Comparison of ENCODE assay signal across 8 mouse cellular contexts in the genomic region with DNA sequence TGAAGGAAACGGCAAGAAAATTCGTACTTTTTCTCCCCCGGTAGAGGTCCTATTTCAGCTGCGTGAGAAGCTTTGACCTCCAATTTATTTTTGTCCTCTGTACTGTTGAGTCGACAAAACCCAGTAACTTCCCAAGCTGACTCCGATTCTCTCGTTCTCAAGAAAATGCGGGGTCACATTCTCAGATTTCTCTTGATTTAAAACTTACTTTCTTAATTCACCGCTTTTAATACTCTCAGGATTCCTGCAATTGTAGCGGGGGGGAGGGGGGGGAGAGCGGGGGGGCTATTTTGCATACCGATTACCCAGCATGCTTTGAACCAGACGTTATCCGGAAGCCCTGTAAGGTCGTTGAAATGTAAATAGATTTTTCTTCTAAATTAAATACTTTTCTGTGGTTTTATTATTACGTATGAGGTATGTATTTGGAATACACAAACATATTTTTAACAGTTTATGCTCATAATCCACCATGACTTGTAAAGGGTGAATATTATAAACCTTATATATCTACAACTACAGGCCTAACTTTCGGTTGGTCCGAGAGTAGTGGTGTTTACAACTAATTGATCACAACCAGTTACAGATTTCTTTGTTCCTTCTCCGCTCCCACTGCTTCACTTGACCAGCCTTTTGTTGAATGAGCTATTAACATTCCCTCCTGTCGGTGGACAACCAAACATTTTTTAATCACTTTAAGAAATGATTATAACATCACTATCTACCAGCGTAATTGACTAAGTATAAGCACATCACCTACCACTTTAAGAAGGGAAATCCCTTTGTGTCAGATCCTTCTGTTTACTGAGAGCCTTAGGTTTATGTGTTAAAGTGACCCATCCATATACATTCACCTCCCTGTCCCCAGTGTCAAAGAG. TPM values are rescaled to one million over a fixed set of nuclear protein-coding genes. Genes with fewer than 3 reads are reported as not detected.
DNase-seq lines count a peak whose midpoint lies in the region; ATAC-seq and TF ChIP-seq lines count a peak whose summit lies in the region.

No protein-coding gene starts in this region.

- peak; percentile 26 for TF ChIP-seq CTCF in hindbrain, postnatal 0 days (IDR thresholded peaks at IDR 0.05; ENCODE audit: low read depth)

- H3K4me3 ChIP-seq in forebrain, embryonic 11.5 days (ENCODE audit: low read depth, low read length), result peak overlapping the region; percentile 42
- H3K4me3 ChIP-seq in hindbrain, postnatal 0 days (ENCODE audit: low read length), result peak overlapping the region; percentile 48
- H3K4me3 ChIP-seq in limb, embryonic 15.5 days, result peak overlapping the region; percentile 53
- H3K4me3 ChIP-seq in midbrain, embryonic 16.5 days (ENCODE audit: low read depth, low read length), result peak overlapping the region; percentile 52

- peak overlapping the region; percentile 57 for H3K9ac ChIP-seq in forebrain, embryonic 11.5 days (ENCODE audit: low read length)
- H3K9ac ChIP-seq in hindbrain, postnatal 0 days (replicated peaks; ENCODE audit: low read length), result peak overlapping the region; percentile 56
- peak overlapping the region; percentile 37; the same call in 1 of the 2 replicates for H3K9ac ChIP-seq in limb, embryonic 15.5 days
- H3K9ac ChIP-seq in midbrain, embryonic 16.5 days (ENCODE audit: low read depth, low read length), result peak overlapping the region; percentile 63

- under 1% methylated on average over 21 of the region's 21 CpGs for WGBS in forebrain, embryonic 11.5 days
- WGBS in hindbrain, postnatal 0 days, result 1% methylated on average over 21 of the region's 21 CpGs
- WGBS in limb, embryonic 15.5 days, result under 1% methylated on average over 21 of the region's 21 CpGs
- under 1% methylated on average over 21 of the region's 21 CpGs for WGBS in midbrain, embryonic 16.5 days

- H3K4me2 ChIP-seq in forebrain, embryonic 11.5 days (ENCODE audit: low read depth, low read length, severe bottlenecking), result peak overlapping the region; percentile 43; the same call in 1 of the 2 replicates
- peak overlapping the region; percentile 56 for H3K4me2 ChIP-seq in hindbrain, postnatal 0 days (ENCODE audit: low read depth, low read length)
- peak overlapping the region; percentile 38 for H3K4me2 ChIP-seq in limb, embryonic 15.5 days
- H3K4me2 ChIP-seq in midbrain, embryonic 16.5 days (ENCODE audit: low read length), result peak overlapping the region; percentile 61

- H3K9me3 ChIP-seq in forebrain, embryonic 11.5 days (ENCODE audit: control insufficient read depth, low read length), result no peaks in the 10 kb centered on the region
- H3K9me3 ChIP-seq in hindbrain, postnatal 0 days (ENCODE audit: low read length), result no peaks in the 10 kb centered on the region
- H3K9me3 ChIP-seq in limb, embryonic 15.5 days, result no peaks in the 10 kb centered on the region
- no peaks in the 10 kb centered on the region for H3K9me3 ChIP-seq in midbrain, embryonic 16.5 days (replicated peaks; ENCODE audit: control insufficient read depth, low read length, poor library complexity, severe bottlenecking)

- intact Hi-C loops in left cerebral cortex, postnatal 4 days (cut with DNase I), result no loop called here

- 0 out of 2 replicates have a peak overlapping the region, but pooled peaks have one; percentile 7 for H3K27ac ChIP-seq in forebrain, embryonic 11.5 days (ENCODE audit: low read depth, low read length)
- peak overlapping the region; percentile 74 for H3K27ac ChIP-seq in hindbrain, postnatal 0 days
- H3K27ac ChIP-seq in limb, embryonic 15.5 days, result peak overlapping the region; percentile 79
- H3K27ac ChIP-seq in midbrain, embryonic 16.5 days (ENCODE audit: low read length), result peak overlapping the region; percentile 84

- peak; percentile 69 for ATAC-seq in forebrain, embryonic 11.5 days (replicated peaks; ENCODE audit: low FRiP score)
- ATAC-seq in hindbrain, postnatal 0 days, result peak; percentile 55; the same call in 1 of the 2 replicates
- ATAC-seq in limb, embryonic 15.5 days (ENCODE audit: insufficient number of reproducible peaks, low FRiP score, low TSS enrichment, low read depth), result 0 out of 2 replicates have a peak, but pooled peaks have one; percentile 63
- peak; percentile 69 for ATAC-seq in midbrain, embryonic 16.5 days

- peak; percentile 60 to 63 for DNase-seq in left cerebral cortex, adult 9 months (ENCODE audit: low spot score in 2 of 2)
- no peak for DNase-seq in left cerebral cortex, postnatal 4 days
- DNase-seq in c-Kit-negative CD71-positive TER-119-positive erythroid progenitor cells, embryonic 14.5 days (ENCODE audit: low read depth, low spot score), result peak; percentile 67
- DNase-seq in forebrain, embryonic 11.5 days (ENCODE audit: low spot score), result peak; percentile 81
- peak; percentile 83 for DNase-seq in hindbrain, postnatal 0 days (ENCODE audit: low spot score)
- DNase-seq in thymus, postnatal 25 days, result peak; percentile 52

- 0 out of 2 replicates have a peak, but pooled peaks cover 3% of the 10 kb centered on the region for H3K4me1 ChIP-seq in forebrain, embryonic 11.5 days (replicated peaks; ENCODE audit: control insufficient read depth, insufficient read depth, low read length)
- H3K4me1 ChIP-seq in hindbrain, postnatal 0 days (ENCODE audit: insufficient read depth, low read length), result no peaks in the 10 kb centered on the region
- H3K4me1 ChIP-seq in limb, embryonic 15.5 days, result peaks cover 2% of the 10 kb centered on the region; the same call in 1 of the 2 replicates
- peaks cover 8% of the 10 kb centered on the region for H3K4me1 ChIP-seq in midbrain, embryonic 16.5 days (ENCODE audit: control insufficient read depth, insufficient read depth, low read length)

- no peaks in the 10 kb centered on the region for H3K36me3 ChIP-seq in forebrain, embryonic 11.5 days (ENCODE audit: control insufficient read depth, insufficient read depth, low read length)
- no peaks in the 10 kb centered on the region for H3K36me3 ChIP-seq in hindbrain, postnatal 0 days (ENCODE audit: insufficient read depth, low read length)
- H3K36me3 ChIP-seq in limb, embryonic 15.5 days, result no peaks in the 10 kb centered on the region
- H3K36me3 ChIP-seq in midbrain, embryonic 16.5 days (ENCODE audit: control insufficient read depth, insufficient read depth, low read length), result no peaks in the 10 kb centered on the region

- no peaks in the 10 kb centered on the region for H3K27me3 ChIP-seq in forebrain, embryonic 11.5 days (ENCODE audit: control insufficient read depth, insufficient read depth, low read length)
- no peaks in the 10 kb centered on the region for H3K27me3 ChIP-seq in hindbrain, postnatal 0 days (ENCODE audit: insufficient read depth, low read length)
- no peaks in the 10 kb centered on the region for H3K27me3 ChIP-seq in limb, embryonic 15.5 days
- no peaks in the 10 kb centered on the region for H3K27me3 ChIP-seq in midbrain, embryonic 16.5 days (ENCODE audit: control insufficient read depth, insufficient read depth, low read depth, low read length)

RNA-seq across cellular contexts. Expression of a gene that starts 31.9 kb away (rescaled TPM):
- total RNA-seq in left cerebral cortex, postnatal 4 days (2021), result 10 to 100 TPM; 63.0 to 73.0 TPM
- polyA plus RNA-seq in forebrain, embryonic 11.5 days (2014; fragmentation: Nextera tagmentation; extraction: Ambion mirVana), result 252 and 255 TPM in 2 replicates
- 75.0 and 100 TPM in 2 replicates for total RNA-seq in hindbrain, postnatal 0 days (2014; rRNA removed)
- 90.0 and 93.4 TPM in 2 replicates for polyA plus RNA-seq in hindbrain, postnatal 0 days (2015; fragmentation: Nextera tagmentation; extraction: Ambion mirVana)
- polyA plus RNA-seq in limb, embryonic 15.5 days (2015; fragmentation: Nextera tagmentation; extraction: Ambion mirVana), result 277 and 292 TPM in 2 replicates
- polyA plus RNA-seq in midbrain, embryonic 16.5 days (2015; fragmentation: Nextera tagmentation; extraction: Ambion mirVana), result 147 and 150 TPM in 2 replicates

RNA-seq across cellular contexts. Expression of a gene that starts 49.3 kb away (rescaled TPM):
- 10 to 100 TPM; 12.4 to 13.9 TPM for total RNA-seq in left cerebral cortex, postnatal 4 days (2021)
- polyA plus RNA-seq in forebrain, embryonic 11.5 days (2014; fragmentation: Nextera tagmentation; extraction: Ambion mirVana), result 7.3 and 7.6 TPM in 2 replicates
- total RNA-seq in hindbrain, postnatal 0 days (2014; rRNA removed), result 16.6 and 17.7 TPM in 2 replicates
- 6.3 and 6.6 TPM in 2 replicates for polyA plus RNA-seq in hindbrain, postnatal 0 days (2015; fragmentation: Nextera tagmentation; extraction: Ambion mirVana)
- polyA plus RNA-seq in limb, embryonic 15.5 days (2015; fragmentation: Nextera tagmentation; extraction: Ambion mirVana), result 2.5 and 3.6 TPM in 2 replicates
- 19.5 and 20.9 TPM in 2 replicates for polyA plus RNA-seq in midbrain, embryonic 16.5 days (2015; fragmentation: Nextera tagmentation; extraction: Ambion mirVana)

RNA-seq across cellular contexts. Expression of a gene that starts 54.1 kb away (rescaled TPM):
- 10 to 100 TPM; 26.9 to 27.6 TPM for total RNA-seq in left cerebral cortex, postnatal 4 days (2021)
- 9.2 and 11.3 TPM in 2 replicates for polyA plus RNA-seq in forebrain, embryonic 11.5 days (2014; fragmentation: Nextera tagmentation; extraction: Ambion mirVana)
- 24.2 and 25.1 TPM in 2 replicates for total RNA-seq in hindbrain, postnatal 0 days (2014; rRNA removed)
- polyA plus RNA-seq in hindbrain, postnatal 0 days (2015; fragmentation: Nextera tagmentation; extraction: Ambion mirVana), result 12.6 and 13.0 TPM in 2 replicates
- 11.0 and 12.0 TPM in 2 replicates for polyA plus RNA-seq in limb, embryonic 15.5 days (2015; fragmentation: Nextera tagmentation; extraction: Ambion mirVana)
- polyA plus RNA-seq in midbrain, embryonic 16.5 days (2015; fragmentation: Nextera tagmentation; extraction: Ambion mirVana), result 18.9 and 19.6 TPM in 2 replicates

Comparison
In these comparisons a context has a peak if more than half of its experiments do, and no peak if none do; other contexts are left out.
1. H3K27ac ChIP-seq: peak in every context shown above with its lines; median percentile 84 in midbrain, embryonic 16.5 days; 79 in limb, embryonic 15.5 days; 74 in hindbrain, postnatal 0 days; 7 in forebrain, embryonic 11.5 days.